33 mouse cellular contexts compared by ENCODE assay signal in the genomic region with DNA sequence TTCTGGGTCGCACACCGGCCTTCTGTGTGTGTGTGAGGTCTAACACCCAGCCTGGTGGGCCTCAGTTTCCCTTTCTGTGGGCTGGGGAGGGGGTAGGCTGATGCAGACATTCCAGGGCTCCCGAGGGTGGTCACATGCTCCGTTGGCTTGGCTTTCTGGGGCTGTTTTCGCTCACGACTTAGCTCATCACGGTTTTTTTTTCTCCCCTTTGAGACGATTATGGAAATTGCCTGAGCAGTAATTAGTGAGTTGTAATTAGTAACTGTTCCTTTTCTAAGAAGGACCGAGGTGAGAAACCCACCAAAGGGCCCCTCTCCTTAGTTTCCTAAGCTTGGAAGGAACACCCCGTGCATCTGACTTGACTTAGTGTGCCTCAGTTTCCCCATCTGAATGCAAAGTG. TPM values are rescaled to one million over a fixed set of nuclear protein-coding genes. Genes with fewer than 3 reads are reported as not detected.
DNase-seq lines count a peak whose midpoint lies in the region; ATAC-seq lines count a peak whose summit lies in the region.
"Had no signal": no experiment of that assay in that cellular context is flagged by ENCODE, and none has a peak within 500 bp of the region (broad histone marks: within the 10 kb centered on the region; RNA-seq: fewer than 3 reads in every experiment).

No protein-coding gene starts in this region.

- no peak overlapping the region for H3K9ac ChIP-seq in forebrain, embryonic 14.5 days (ENCODE audit: low read length)
- H3K9ac ChIP-seq in forebrain, embryonic 13.5 days, result no peak overlapping the region
- no peak overlapping the region for H3K9ac ChIP-seq in embryonic facial prominence, embryonic 12.5 days
- no peak overlapping the region for H3K9ac ChIP-seq in limb, embryonic 12.5 days (replicated peaks)
- peak overlapping the region; percentile 31; the same call in 1 of the 2 replicates for H3K9ac ChIP-seq in stomach, embryonic 16.5 days (ENCODE audit: low read length)
- H3K9ac ChIP-seq: liver, embryonic 13.5 days; neural tube, embryonic 12.5 days had no signal

- no peak overlapping the region for H3K27ac ChIP-seq in forebrain, embryonic 14.5 days (ENCODE audit: low read depth, low read length)
- no peak overlapping the region for H3K27ac ChIP-seq in forebrain, embryonic 13.5 days
- peak overlapping the region; percentile 85 for H3K27ac ChIP-seq in embryonic facial prominence, embryonic 12.5 days
- H3K27ac ChIP-seq in limb, embryonic 12.5 days, result peak overlapping the region; percentile 66
- H3K27ac ChIP-seq in stomach, embryonic 16.5 days (ENCODE audit: low read length), result no peak overlapping the region; the same call in 1 of the 2 replicates
- H3K27ac ChIP-seq: kidney, postnatal 0 days; liver, embryonic 13.5 days; neural tube, embryonic 12.5 days had no signal

- peak; percentile 54 for DNase-seq in forebrain, embryonic 14.5 days (ENCODE audit: low spot score)
- DNase-seq in layer of hippocampus, adult 9-10 months (ENCODE audit: low spot score), result no peak
- DNase-seq in adrenal gland, adult 8-10 months, result no peak
- DNase-seq in right cerebral cortex, postnatal 14 days, result no peak
- DNase-seq: adrenal gland, postnatal 14 days; cerebellum, adult 11-12 months; cerebellum, postnatal 10 days; gastrocnemius, postnatal 25 days; heart, adult 11 months; kidney, adult 8-10 months; kidney, postnatal 4 days; layer of hippocampus, postnatal 36 days; left cerebral cortex, postnatal 4 days; liver, embryonic 13.5 days; lung, adult 2 months; lung, postnatal 14 days; right cerebral cortex, adult 18-20 months; right cerebral cortex, postnatal 4 days had no signal

- WGBS in forebrain, embryonic 14.5 days, result 36% methylated on average over 10 of the region's 10 CpGs
- WGBS in forebrain, embryonic 13.5 days, result 54% methylated on average over 10 of the region's 10 CpGs
- 48% methylated on average over 10 of the region's 10 CpGs for WGBS in embryonic facial prominence, embryonic 12.5 days
- WGBS in limb, embryonic 12.5 days, result 53% methylated on average over 10 of the region's 10 CpGs
- WGBS in stomach, embryonic 16.5 days, result 49% methylated on average over 10 of the region's 10 CpGs

- no peak overlapping the region for H3K4me2 ChIP-seq in forebrain, embryonic 14.5 days (ENCODE audit: low read length)
- H3K4me2 ChIP-seq in forebrain, embryonic 13.5 days, result no peak overlapping the region
- H3K4me2 ChIP-seq in embryonic facial prominence, embryonic 12.5 days (replicated peaks), result peak overlapping the region; percentile 36
- H3K4me2 ChIP-seq in limb, embryonic 12.5 days, result peak overlapping the region; percentile 39
- H3K4me2 ChIP-seq in stomach, embryonic 16.5 days (ENCODE audit: low read depth, low read length), result no peak overlapping the region
- H3K4me2 ChIP-seq: heart, embryonic 11.5 days; liver, embryonic 13.5 days; midbrain, embryonic 11.5 days; neural tube, embryonic 12.5 days had no signal

- peaks cover 4% of the 10 kb centered on the region; the same call in 1 of the 2 replicates for H3K9me3 ChIP-seq in forebrain, embryonic 14.5 days (replicated peaks; ENCODE audit: control insufficient read depth, low read length)
- H3K9me3 ChIP-seq in forebrain, embryonic 13.5 days (replicated peaks), result peaks cover 5% of the 10 kb centered on the region; the same call in 1 of the 2 replicates
- no peaks in the 10 kb centered on the region for H3K9me3 ChIP-seq in embryonic facial prominence, embryonic 12.5 days
- 0 out of 2 replicates have a peak, but pooled peaks cover under 1% of the 10 kb centered on the region for H3K9me3 ChIP-seq in limb, embryonic 12.5 days
- 0 out of 2 replicates have a peak, but pooled peaks cover 6% of the 10 kb centered on the region for H3K9me3 ChIP-seq in stomach, embryonic 16.5 days (replicated peaks; ENCODE audit: control insufficient read depth, low read length)
- H3K9me3 ChIP-seq: G1E had no signal

- 0 out of 2 replicates have a peak, but pooled peaks have one; percentile 29 for ATAC-seq in forebrain, embryonic 14.5 days
- no peak for ATAC-seq in forebrain, embryonic 13.5 days
- ATAC-seq in embryonic facial prominence, embryonic 12.5 days (ENCODE audit: insufficient number of reproducible peaks, insufficient read depth, low FRiP score, low TSS enrichment), result peak; percentile 19; the same call in 1 of the 2 replicates
- no peak for ATAC-seq in limb, embryonic 12.5 days (ENCODE audit: insufficient number of reproducible peaks, insufficient read depth, low FRiP score, low TSS enrichment, low read depth)
- peak; percentile 14; the same call in 1 of the 2 replicates for ATAC-seq in stomach, embryonic 16.5 days (ENCODE audit: insufficient read depth, low FRiP score)
- ATAC-seq: hindbrain, embryonic 16.5 days; midbrain, embryonic 16.5 days had no signal

- no peaks in the 10 kb centered on the region for H3K4me1 ChIP-seq in forebrain, embryonic 14.5 days (ENCODE audit: control insufficient read depth, insufficient read depth, low read length)
- H3K4me1 ChIP-seq in forebrain, embryonic 13.5 days, result 0 out of 2 replicates have a peak, but pooled peaks cover 11% of the 10 kb centered on the region
- peaks cover 19% of the 10 kb centered on the region for H3K4me1 ChIP-seq in embryonic facial prominence, embryonic 12.5 days
- H3K4me1 ChIP-seq in limb, embryonic 12.5 days (replicated peaks), result peaks cover 17% of the 10 kb centered on the region
- H3K4me1 ChIP-seq in stomach, embryonic 16.5 days (ENCODE audit: control insufficient read depth, insufficient read depth, low read length), result peaks cover 9% of the 10 kb centered on the region; the same call in 1 of the 2 replicates
- H3K4me1 ChIP-seq: liver, embryonic 13.5 days; neural tube, embryonic 12.5 days had no signal

- H3K36me3 ChIP-seq in forebrain, embryonic 14.5 days (ENCODE audit: control insufficient read depth, insufficient read depth, low read length), result no peaks in the 10 kb centered on the region
- H3K36me3 ChIP-seq in forebrain, embryonic 13.5 days (ENCODE audit: poor library complexity, severe bottlenecking), result no peaks in the 10 kb centered on the region
- H3K36me3 ChIP-seq in embryonic facial prominence, embryonic 12.5 days, result no peaks in the 10 kb centered on the region
- no peaks in the 10 kb centered on the region for H3K36me3 ChIP-seq in limb, embryonic 12.5 days
- no peaks in the 10 kb centered on the region for H3K36me3 ChIP-seq in stomach, embryonic 16.5 days (ENCODE audit: control insufficient read depth, insufficient read depth, low read length)
- H3K36me3 ChIP-seq: G1E; liver, embryonic 13.5 days; neural tube, embryonic 12.5 days had no signal

- no peaks in the 10 kb centered on the region for H3K27me3 ChIP-seq in forebrain, embryonic 14.5 days (replicated peaks; ENCODE audit: control insufficient read depth, insufficient read depth, low read length)
- H3K27me3 ChIP-seq in forebrain, embryonic 13.5 days, result peaks cover 6% of the 10 kb centered on the region
- H3K27me3 ChIP-seq in embryonic facial prominence, embryonic 12.5 days, result no peaks in the 10 kb centered on the region
- peaks cover 23% of the 10 kb centered on the region for H3K27me3 ChIP-seq in limb, embryonic 12.5 days
- no peaks in the 10 kb centered on the region for H3K27me3 ChIP-seq in stomach, embryonic 16.5 days (ENCODE audit: control insufficient read depth, insufficient read depth, low read length)
- H3K27me3 ChIP-seq: liver, embryonic 13.5 days; neural tube, embryonic 12.5 days had no signal

- H3K4me3 ChIP-seq in forebrain, embryonic 14.5 days (ENCODE audit: low read depth, low read length), result no peak overlapping the region
- H3K4me3 ChIP-seq in forebrain, embryonic 13.5 days, result no peak overlapping the region
- H3K4me3 ChIP-seq in embryonic facial prominence, embryonic 12.5 days, result no peak overlapping the region
- H3K4me3 ChIP-seq in limb, embryonic 12.5 days (replicated peaks), result no peak overlapping the region
- no peak overlapping the region for H3K4me3 ChIP-seq in stomach, embryonic 16.5 days (replicated peaks; ENCODE audit: low read length)
- H3K4me3 ChIP-seq: liver, embryonic 13.5 days; neural tube, embryonic 12.5 days had no signal

RNA-seq across cellular contexts. Expression of gene Barx1, which starts 54.7 kb away (rescaled TPM):
- not detected in 2 replicates for polyA plus RNA-seq in forebrain, embryonic 14.5 days (2014; fragmentation: Nextera tagmentation; extraction: Ambion mirVana)
- not detected in 2 replicates for polyA plus RNA-seq in forebrain, embryonic 13.5 days (2015; fragmentation: Nextera tagmentation; extraction: Ambion mirVana)
- 107 and 214 TPM in 2 replicates for polyA plus RNA-seq in embryonic facial prominence, embryonic 12.5 days (2016; fragmentation: Nextera tagmentation; extraction: Ambion mirVana)
- 2.7 and 4.8 TPM in 2 replicates for polyA plus RNA-seq in limb, embryonic 12.5 days (2016; fragmentation: Nextera tagmentation; extraction: Ambion mirVana)
- polyA plus RNA-seq in stomach, embryonic 16.5 days (2015; fragmentation: Nextera tagmentation; extraction: Ambion mirVana), result 47.1 and 58.4 TPM in 2 replicates
- not detected for total RNA-seq in adrenal gland, adult 8-10 months (2022)
- total RNA-seq: adrenal gland, postnatal 14 days; common myeloid progenitor, adult 5-6 weeks; G1E; gastrocnemius, postnatal 25 days; hematopoietic stem cell, adult 5-6 weeks; layer of hippocampus, adult 8-10 months; layer of hippocampus, postnatal 36 days; left cerebral cortex, postnatal 4 days; megakaryocyte, adult 5-6 weeks had no signal
- polyA plus RNA-seq: G1E; hindbrain, embryonic 16.5 days; kidney, postnatal 0 days; midbrain, embryonic 16.5 days; neural tube, embryonic 12.5 days had no signal

Comparison
In these comparisons a context has a peak if more than half of its experiments do, and no peak if none do; other contexts are left out.
1. ATAC-seq: peak in forebrain, embryonic 14.5 days (single experiment), embryonic facial prominence, embryonic 12.5 days (single experiment) and stomach, embryonic 16.5 days (single experiment); none in forebrain, embryonic 13.5 days (single experiment) and limb, embryonic 12.5 days (single experiment).
2. H3K27ac ChIP-seq: peak in embryonic facial prominence, embryonic 12.5 days (single experiment) and limb, embryonic 12.5 days (single experiment); none in forebrain, embryonic 14.5 days (single experiment), forebrain, embryonic 13.5 days (single experiment) and stomach, embryonic 16.5 days (single experiment).
3. H3K4me2 ChIP-seq: peak in embryonic facial prominence, embryonic 12.5 days (single experiment) and limb, embryonic 12.5 days (single experiment); none in forebrain, embryonic 14.5 days (single experiment), forebrain, embryonic 13.5 days (single experiment) and stomach, embryonic 16.5 days (single experiment).